Mouse (Mus musculus): ENCODE results near the gene Prpf40b. TPM values are rescaled to one million over a fixed set of nuclear protein-coding genes. Genes with fewer than 3 reads are reported as not detected.
"Not testable (repeated sequence)": the region's sequence is repeated elsewhere in the genome, so short reads cannot be mapped to it uniquely, and the experiment has no call there.

The Prpf40b gene
- total RNA-seq (2014; fragmentation: Nextera tagmentation), result 13.5 and 17.6 TPM in 2 replicates
- 7.2 and 10.7 TPM in 2 replicates for total RNA-seq (2017)

DNA sequence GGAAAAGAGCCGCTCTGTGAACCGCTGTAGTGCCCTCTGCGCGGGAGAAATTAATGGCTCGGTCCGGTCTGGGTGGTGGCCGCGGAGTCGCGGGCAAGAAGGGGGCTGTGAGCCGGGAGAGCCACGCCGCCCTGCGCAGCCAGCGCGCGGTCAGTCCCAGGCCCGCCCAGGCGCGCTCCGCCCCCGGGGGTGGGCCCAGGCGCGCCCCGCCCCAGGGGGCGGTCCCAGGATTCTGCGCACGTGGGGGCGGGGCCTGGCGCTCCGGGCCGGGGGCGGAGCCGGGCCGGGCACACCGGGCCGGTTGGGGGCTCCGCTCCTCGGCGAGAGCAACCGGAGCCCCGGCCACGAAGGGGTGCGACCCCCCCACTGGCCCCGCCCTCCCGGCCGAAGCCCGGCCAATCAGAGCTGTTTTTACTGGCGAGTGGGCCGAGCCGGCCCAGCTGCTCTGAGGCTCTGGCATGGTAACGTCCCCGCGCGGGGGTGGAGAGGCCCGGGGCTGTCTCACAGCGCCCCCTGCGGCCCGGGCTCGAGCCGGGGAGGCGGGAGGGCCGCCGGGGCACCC, at the start of gene Prpf40b:
Gene Prpf40b, plus strand, starts transcription at position 275 of the 562 bp plus-strand sequence.
- peak; percentile 90 for ATAC-seq (replicated peaks; ENCODE audit: poor library complexity, severe bottlenecking)

DNA sequence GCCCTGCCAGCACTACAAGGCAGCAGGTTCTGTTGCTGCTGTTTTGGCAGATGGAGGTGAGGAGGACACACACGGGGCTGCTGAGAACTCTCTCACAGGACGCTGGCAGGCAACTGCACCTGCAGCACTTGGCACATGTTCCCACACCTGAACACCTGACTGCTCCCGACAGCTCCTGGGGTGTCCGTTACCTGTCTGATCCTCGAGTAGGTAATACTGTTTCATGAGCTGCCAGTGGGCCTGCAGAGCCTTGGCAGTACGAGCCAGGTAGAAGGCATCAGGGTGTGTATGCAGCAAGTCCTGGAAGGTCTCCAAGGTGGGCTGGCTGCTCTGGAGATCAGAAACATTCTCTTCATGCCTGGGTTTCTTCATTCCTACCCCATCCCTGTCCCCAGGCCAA, 48.2 kb upstream of the Prpf40b start:
- not testable (repeated sequence) for ATAC-seq (replicated peaks; ENCODE audit: poor library complexity, severe bottlenecking)

DNA sequence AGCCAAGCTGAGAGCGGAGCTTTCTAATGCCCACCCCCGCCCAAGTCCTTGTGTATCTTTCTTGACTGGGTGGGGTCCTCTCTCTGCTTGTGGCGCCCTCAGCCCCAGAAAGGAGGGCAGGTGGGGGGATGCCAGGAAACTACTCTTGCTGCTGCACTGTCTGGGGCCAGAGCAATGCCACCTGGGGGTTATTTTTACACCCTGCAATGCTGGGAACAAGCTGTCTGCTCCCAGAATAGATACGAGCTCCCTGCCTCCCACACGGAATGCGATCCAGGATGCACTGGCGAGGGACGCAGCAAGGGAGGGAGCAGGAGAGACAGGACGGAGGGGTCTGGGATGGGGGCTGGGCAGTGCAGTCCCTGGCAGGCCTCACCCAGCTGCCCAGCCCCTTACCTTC, 45.9 kb upstream of the Prpf40b start:
- no peak for ATAC-seq (replicated peaks; ENCODE audit: poor library complexity, severe bottlenecking)

DNA sequence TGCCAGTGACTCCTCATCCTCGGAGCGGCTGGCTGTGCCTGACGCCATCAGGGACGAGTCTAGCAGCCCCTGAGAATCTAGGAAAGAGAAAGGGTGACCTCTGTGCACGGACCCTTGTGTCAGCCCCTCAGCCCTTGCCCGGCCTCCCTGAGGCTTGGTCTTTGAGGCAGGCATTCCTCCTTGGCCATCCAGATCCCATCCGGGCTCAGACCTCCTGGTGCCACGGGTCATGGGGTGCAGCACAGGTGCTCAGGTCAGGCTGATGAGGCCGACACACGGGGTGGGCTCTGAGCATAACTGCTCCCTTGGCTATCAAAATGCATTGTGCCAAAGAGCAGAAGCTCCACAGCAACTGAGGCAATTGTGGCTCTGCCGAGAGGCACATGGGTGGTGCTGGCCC, 44.9 kb upstream of the Prpf40b start:
- ATAC-seq (replicated peaks; ENCODE audit: poor library complexity, severe bottlenecking), result no peak

DNA sequence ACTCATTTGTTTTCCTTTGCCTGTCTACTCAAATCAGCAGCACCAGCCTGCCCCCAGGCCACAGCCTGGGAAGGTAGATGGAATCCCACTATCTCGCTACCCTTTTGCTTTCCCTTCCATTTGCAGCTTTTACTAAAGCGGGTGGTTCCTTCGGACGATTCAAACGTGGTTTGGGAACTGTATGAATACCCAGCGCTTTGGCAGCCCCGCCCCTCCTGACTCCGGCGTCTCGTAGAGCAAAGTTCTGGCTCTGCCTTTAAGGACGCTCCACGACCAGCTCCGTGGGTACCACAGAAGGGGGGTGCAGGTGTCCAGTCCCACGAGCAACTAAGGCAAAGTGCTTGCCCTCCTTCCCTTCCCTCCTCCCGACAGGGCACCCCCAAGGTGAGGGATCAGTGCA, 43.8 kb upstream of the Prpf40b start:
- ATAC-seq (replicated peaks; ENCODE audit: poor library complexity, severe bottlenecking), result not testable (repeated sequence)

DNA sequence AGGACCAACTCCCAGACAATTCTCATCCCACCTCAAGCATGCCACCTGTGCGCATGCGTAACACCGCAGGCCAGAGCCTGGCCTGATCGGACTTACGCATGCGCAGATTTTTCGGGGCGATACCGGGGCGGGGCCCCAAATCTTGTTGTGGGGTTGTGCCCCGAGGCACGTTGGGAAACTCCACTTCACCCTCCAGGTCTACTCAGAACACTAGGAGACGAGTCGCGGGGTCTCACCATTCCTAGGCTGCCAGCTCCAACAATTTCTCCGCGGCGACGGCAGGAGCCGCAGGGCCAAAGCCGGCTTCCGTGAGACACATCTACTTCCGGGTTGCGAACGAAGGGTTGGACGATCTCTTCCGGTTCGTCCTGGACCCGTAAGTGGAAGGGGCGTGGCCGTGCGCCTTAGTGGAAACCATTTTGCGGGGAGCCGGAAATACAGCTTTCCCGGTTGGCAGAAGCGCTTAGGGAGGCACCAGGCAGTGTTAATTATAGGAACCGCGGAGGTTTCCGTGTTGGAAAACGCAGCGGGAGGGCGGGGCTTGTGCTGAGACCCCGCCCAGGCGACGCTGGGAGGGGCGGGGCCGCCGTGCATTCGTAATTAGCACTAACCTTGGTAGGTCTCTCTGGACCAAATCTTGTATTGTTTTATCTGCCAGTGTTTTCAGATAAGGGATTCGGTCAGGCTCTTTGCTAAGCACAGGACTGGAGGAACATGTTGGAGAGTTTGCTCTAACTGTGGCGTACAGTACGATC, 43.1 kb upstream of the Prpf40b start, which contains the start of gene Mcrs1:
Gene Mcrs1, minus strand, starts transcription at position 336 of the 755 bp plus-strand sequence.
- ATAC-seq (replicated peaks; ENCODE audit: poor library complexity, severe bottlenecking), result peak; percentile 91

DNA sequence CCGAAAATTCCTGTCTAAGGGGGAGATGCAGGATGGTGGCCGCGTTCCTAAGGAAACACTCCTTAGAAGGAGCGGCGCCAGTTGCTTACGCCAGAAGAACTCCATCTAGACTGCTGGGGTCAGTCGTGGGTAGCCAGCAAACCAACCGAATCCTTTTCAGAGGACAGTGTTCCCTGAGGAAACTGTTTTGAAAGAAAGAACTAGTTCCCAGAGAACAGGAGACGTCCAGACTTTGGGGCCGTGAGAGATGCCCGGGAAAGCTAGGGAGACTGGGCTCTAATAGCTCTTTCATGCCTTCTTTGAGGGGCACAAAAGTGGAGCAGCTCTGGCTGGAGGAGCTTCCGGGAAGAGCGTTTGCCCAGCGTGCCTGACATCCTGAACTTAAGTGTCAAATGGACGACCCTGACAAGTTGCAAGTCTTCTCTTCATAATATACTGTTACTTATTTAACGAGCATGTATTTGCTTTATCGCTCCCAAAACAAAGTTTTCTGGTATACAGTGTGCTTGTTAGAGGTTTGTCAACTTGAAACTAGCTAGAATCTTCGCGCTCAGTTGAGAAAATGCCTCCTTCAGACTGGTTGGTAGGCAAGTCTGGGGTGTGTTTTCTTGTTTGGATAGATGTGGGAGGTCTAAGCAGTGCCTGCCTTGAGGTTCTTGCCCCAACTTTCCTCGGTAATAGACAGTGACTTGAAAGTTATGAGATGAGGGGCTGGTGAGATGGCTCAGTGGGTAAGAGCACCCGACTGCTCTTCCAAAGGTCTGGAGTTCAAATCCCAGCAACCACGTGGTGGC, 42.3 kb upstream of the Prpf40b start:
- ATAC-seq (replicated peaks; ENCODE audit: poor library complexity, severe bottlenecking), result peak; percentile 34

DNA sequence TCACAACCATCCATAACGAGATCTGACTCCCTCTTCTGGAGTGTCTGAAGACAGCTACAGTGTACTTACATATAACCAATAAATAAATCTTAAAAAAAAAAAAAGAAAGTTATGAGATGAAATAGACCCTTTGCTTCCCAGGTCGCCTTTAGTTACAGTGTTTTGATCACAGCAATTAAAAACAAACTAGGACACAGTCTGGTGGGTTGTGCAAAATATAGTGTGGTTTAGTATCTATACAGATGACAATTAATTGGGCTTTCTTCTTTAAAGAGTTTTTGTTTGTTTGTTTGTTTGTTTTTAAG, 41.8 kb upstream of the Prpf40b start:
- ATAC-seq (replicated peaks; ENCODE audit: poor library complexity, severe bottlenecking), result not testable (repeated sequence)

DNA sequence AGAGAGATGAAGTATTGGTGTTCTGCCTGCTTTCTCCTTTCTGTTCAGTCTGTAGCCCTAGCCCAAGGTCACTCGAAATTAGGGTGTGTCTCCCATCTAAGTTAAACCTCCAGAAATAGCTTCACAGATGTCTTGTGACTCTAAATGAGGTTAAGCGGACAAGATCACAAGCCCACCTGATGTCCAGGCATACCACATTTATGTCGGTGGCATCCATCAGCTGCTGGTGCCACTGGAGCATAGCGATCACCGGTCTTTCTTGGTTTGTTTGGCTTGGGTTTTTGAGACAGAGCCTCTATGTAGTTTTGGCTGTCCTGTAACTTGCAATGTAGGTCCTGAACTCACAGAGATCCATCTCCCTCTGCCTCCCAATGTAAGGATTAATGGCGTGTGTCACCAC, 41.1 kb upstream of the Prpf40b start:
- ATAC-seq (replicated peaks; ENCODE audit: poor library complexity, severe bottlenecking), result no peak

DNA sequence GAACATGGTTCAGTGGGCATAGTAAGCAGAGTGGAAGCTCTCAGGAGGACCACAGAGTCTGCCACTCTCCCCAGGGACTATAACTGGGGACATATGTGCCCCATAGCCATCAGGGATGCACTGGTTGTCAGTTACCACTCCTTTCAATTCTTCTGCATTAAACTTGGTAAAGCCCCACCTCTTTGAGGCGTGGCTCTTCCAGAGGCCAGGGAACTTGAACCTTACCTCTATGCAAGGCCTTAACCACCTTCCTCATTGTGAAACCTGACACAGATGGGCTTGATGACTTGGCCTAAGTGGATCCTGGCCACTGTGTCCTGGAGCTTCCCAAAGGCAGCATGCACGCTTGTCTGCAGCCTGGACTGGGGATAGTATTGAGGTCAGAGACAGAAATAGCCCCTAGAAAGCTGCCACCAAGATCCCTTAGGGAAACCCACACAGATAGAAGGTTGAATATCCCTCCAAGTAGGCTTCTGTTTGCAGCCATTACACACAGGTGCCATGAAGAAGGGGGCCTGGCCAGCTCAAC, 40.3 kb upstream of the Prpf40b start:
- no peak for ATAC-seq (replicated peaks; ENCODE audit: poor library complexity, severe bottlenecking)

DNA sequence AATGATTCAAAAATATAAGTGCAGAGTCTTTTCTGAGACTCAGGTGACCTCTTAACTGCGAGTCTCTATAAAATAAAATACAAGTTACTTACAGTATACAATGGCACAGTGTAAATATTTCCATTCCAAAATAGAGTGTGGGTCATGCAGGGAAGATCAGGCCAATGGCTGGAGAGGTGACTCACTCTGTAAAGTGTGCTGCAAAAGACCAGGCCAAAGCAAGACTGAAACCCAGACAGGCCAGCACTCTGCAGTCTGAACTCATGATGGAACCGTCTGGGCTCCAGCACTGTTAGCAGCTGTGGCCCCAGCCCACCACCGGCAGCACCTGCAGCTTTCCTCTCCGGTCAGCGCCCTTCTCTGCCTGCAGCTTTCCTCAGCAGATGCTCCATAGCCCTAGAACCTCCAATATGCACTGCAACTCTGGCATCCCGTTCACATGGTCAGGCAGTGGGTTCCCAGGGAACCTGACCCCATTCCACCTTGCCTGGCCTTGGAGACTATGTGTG, 39.6 kb upstream of the Prpf40b start:
- no peak for ATAC-seq (replicated peaks; ENCODE audit: poor library complexity, severe bottlenecking)

DNA sequence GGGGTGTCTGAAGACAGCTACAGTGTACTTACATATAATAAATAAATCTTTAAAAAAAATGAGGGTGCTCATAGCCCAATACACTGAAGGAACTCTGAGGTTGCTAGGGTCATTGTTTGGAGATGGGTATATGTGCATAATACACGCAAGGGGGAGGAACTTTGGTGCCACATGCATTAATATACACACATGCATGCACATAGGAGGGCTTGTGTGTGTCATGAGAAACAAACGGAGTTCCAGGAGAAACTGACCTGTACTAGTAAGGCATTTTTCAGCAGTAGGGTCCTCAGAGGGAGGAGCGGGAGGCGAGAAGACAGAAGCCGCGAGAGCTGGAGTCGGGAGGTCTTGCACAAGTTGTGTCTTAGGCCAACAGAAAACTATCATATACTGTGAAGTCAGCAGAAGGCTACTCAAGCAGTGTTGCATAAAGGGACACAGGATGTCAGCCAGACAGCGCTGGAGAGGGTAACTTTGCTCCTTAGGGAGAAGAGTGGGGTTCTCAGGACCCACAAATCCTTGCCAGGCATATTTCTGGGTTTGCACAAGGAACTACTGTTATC, 35.6 kb upstream of the Prpf40b start:
- ATAC-seq (replicated peaks; ENCODE audit: poor library complexity, severe bottlenecking), result peak; percentile 64

DNA sequence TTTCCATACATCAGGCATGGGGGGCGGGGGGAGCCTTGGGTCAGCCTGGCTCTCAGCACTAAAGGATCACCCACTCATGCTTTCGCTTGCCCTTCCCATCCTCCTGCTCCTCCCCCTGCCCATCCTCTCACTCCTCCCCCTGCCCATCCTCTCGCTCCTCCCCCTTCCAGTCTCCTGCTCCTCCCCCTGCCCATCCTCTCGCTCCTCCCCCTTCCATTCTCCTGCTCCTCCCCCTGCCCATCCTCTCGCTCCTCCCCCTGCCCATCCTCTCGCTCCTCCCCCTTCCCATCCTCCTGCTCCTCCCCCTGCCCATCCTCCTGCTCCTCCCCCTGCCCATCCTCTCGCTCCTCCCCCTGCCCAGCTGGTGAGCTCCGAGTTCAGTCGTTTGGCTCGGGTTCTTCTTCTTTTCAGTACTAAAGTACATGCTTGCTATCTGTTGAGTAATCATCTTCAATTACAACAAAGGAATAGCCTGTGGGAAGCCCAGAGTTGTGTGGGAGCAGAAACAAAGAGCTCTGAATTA, 35.1 kb upstream of the Prpf40b start:
- ATAC-seq (replicated peaks; ENCODE audit: poor library complexity, severe bottlenecking), result peak; percentile 92

DNA sequence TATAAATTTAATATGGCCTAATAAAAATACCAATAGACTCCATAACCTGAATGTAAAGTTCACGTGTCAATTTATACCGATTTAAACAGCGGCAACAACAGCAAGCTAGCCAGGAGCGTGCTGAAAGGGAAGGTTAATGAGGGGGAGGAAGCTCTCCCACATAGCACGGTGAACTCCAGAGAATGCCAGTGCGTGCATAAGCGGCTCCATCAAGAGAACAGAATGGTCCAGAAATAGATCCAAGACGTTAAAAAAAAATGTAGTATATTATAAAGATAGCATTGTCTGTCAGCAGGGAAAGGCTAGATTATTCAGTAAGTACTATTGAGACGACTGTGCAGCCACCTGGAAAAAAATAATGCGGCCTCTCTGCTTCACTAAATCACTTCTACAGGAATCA, 32.2 kb upstream of the Prpf40b start:
- no peak for ATAC-seq (replicated peaks; ENCODE audit: poor library complexity, severe bottlenecking)

DNA sequence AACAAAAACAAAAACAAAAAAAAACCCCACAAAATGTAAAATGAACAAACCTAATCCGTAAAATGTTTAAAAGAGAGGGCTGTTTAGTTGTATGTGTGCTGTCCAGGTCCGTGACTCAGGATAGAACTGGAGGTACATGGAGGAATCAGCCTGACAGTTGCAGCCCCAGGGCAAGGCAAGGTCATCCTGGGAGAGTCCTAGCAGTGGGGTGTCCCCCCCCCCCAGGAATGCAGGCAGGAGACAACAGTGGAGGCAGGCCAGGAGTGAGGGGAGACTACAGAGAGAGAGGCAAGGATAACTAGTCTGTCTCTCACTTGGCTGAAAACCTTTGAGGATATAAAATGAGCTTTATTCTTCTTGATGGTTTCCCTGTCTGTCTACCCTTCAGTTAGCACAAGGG, 30.5 kb upstream of the Prpf40b start:
- ATAC-seq (replicated peaks; ENCODE audit: poor library complexity, severe bottlenecking), result no peak

DNA sequence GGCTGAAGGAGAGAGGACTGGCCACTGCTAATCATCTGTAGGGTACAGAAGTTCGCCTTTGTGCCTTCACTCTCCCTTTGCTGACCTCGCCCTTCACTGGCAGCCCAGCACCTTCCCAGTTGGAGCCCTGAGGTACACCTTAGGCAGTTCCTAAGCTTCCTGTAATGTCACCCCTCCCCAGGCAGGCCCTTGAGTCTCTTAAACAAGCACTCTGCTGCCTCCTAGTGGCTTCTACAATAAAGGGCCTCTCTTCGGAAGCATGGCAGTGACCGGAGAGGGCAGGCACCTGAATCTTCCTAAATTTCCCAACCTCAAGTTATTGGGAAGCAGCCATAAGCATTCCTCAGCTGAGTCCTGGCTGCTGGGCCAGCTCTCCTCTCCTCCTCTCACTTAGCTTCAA, 29.2 kb upstream of the Prpf40b start:
- peak; percentile 91 for ATAC-seq (replicated peaks; ENCODE audit: poor library complexity, severe bottlenecking)

DNA sequence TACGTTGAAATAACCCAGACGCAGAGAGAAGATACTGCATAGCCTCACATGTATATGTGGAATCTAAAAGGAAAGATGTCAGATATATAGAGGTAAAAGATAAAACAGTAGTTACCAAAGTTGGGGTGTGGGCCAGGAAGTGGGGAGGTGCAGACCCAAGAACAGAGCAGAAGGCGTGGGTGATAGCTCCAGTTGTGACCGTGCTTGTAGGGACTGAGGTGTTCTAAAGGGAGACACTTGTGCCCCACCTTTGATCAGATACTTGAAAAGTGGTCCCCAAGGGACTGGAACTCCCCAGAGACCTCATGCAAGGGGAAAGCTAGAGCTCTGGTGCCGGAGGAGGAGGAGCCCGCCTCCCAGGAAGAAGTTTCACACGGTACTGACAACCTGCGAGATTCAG, 18.8 kb upstream of the Prpf40b start:
- ATAC-seq (replicated peaks; ENCODE audit: poor library complexity, severe bottlenecking), result no peak

DNA sequence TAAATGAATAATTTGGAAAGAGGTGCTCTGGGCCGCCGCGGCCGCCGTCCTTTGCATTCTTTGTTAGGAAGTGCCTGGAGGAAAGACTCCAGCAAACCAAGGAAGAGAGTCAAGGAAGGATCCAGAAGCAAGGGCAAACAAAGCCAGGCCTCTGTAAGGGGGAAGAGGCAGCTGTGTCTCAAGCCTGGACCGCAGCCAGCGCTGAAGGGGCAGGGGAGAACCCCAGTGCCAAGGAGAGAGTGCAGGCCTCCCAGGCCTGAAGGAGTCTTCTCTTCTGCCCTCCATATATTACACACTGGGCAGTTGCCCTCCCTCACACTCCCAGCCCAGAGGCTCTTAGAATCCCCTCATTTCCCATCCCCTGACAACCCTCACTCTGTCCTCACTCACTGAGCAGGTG, 16.6 kb upstream of the Prpf40b start:
- no peak for ATAC-seq (replicated peaks; ENCODE audit: poor library complexity, severe bottlenecking)

DNA sequence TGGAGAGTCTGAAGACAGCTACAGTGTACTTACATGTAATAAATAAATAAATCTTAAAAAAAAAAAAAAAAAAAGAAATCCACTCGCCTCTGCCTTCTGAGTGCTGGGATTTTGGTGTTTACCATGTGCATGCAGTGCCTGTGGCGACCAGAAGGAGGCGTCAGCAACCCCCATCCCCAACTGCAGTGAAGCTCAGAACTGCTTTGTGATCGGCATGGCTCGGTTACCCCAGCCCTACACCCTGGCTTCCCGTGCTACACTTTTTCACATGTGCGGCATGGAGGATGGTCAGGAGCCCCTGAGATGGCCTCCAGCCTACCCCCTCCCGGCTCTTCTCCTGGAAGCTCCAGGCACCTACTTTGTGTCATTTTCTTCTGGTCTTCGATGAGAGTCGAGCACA, 11.4 kb upstream of the Prpf40b start:
- ATAC-seq (replicated peaks; ENCODE audit: poor library complexity, severe bottlenecking), result no peak

DNA sequence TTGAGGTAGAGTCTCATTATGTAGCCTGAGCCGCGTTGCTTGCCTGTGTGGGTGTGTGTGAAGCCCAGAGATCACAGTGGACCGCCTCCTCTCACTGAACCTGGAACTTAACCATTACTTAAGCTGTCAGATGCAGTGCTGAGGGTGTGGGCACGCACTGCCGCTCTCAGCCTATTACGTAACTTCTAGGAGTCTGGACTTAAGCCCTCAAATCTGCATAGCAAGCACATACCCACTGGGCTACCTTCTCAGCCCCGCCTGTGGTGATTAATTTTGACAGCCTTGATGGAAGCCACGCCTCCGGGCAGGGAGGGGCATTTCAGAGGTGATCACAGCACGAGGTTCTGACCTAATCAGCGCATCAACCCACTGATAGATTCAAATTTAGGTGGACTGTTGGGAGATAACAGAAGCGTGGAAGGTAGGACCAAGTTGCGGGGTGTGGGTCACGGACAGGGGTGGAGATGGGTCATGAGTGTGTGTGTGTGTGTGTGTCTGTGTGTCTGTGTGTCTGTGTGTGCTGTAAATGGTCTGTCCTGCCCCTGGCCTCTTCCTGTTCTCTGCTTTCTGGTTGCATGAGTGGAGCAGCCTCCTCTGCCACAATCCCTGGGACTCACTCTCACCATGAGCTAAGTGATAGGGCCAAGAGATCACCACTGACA, 10.2 kb upstream of the Prpf40b start:
- peak; percentile 96 for ATAC-seq (replicated peaks; ENCODE audit: poor library complexity, severe bottlenecking)

Data from granulocyte monocyte progenitor cell, adult 5-6 weeks (primary cell).